Mouse (Mus musculus) ES-Bruce4 (cell line): ENCODE measurements around the gene Hmox1. TPM values are rescaled to one million over a fixed set of nuclear protein-coding genes. Genes with fewer than 3 reads are reported as not detected.

Experiments used
- H3K27ac ChIP-seq: 2 replicates; pipeline ENCODE4 v1.5.1; 2012; ENCODE audit warnings: low read length, inconsistent platforms; ENCODE audit not compliant: insufficient read depth
- H3K27me3 ChIP-seq: 2 replicates; pipeline ENCODE4 v1.6.1; 2012; ENCODE audit warnings: mild to moderate bottlenecking, low read length, inconsistent platforms; ENCODE audit not compliant: control insufficient read depth, poor library complexity, insufficient read depth, severe bottlenecking
- H3K36me3 ChIP-seq: 2 replicates; pipeline ENCODE4 v1.6.1; 2012; ENCODE audit warnings: inconsistent platforms, mild to moderate bottlenecking, low read length, moderate library complexity; ENCODE audit not compliant: control insufficient read depth, poor library complexity, insufficient read depth, severe bottlenecking
- H3K4me1 ChIP-seq: one replicate; pipeline ENCODE4 v1.8.1; 2011; ENCODE audit warnings: low read length; ENCODE audit not compliant: control insufficient read depth, insufficient read depth
- H3K4me3 ChIP-seq: 2 replicates; pipeline ENCODE4 v1.5.1; 2011; ENCODE audit warnings: low read depth, mild to moderate bottlenecking, low read length
- H3K9ac ChIP-seq: 2 replicates; pipeline ENCODE4 v1.6.1; 2012; ENCODE audit warnings: low read depth, mild to moderate bottlenecking, inconsistent platforms; ENCODE audit not compliant: poor library complexity, severe bottlenecking
- H3K9me3 ChIP-seq: replicated peaks from 2 replicates; pipeline ENCODE4 v1.6.1; 2012; ENCODE audit warnings: mild to moderate bottlenecking, low read length, inconsistent platforms; ENCODE audit not compliant: control insufficient read depth, poor library complexity, insufficient read depth, severe bottlenecking
- CTCF ChIP-seq: IDR thresholded peaks from one replicate; pipeline ENCODE4 v1.8.1; 2011; ENCODE audit warnings: low read depth, low read length
- EP300 ChIP-seq: IDR thresholded peaks from 2 replicates; pipeline ENCODE4 v1.6.1; 2011; ENCODE audit warnings: low read depth, low read length; ENCODE audit not compliant: insufficient read depth
- POLR2A ChIP-seq: IDR thresholded peaks from one replicate; pipeline ENCODE4 v1.8.1; 2011; ENCODE audit warnings: low read length; ENCODE audit not compliant: insufficient read depth
- polyA plus RNA-seq: library from polyadenylated mRNA; stranded (reverse); fragments of >200 nt; gene quantifications from 2 replicates; pipeline ENCODE4 v1.2.4, GENCODE M21; 2011; ENCODE audit warnings: low read depth; ENCODE audit not compliant: missing spikeins, insufficient read depth, insufficient read length

Hmox1 gene
- polyA plus RNA-seq, 1 experiment = 81.6 TPM

- TF ChIP-seq EP300 = no peak
- no peak for TF ChIP-seq CTCF
- TF ChIP-seq POLR2A = no peak
- Histone ChIP-seq H3K27ac (no peak overlapping the region), H3K9me3 (no peaks in the 10 kb centered on the region)
These were observed 42.3 kb downstream of the Hmox1 start for GRCm38 (mm10) chr8:75135756-75136155.

GRCm38 (mm10) chr8:75136256-75136655, 42.8 kb downstream of the Hmox1 start:
- Histone ChIP-seq H3K9me3 (no peaks in the 10 kb centered on the region), H3K4me3 (no peak overlapping the region), H3K27ac (no peak overlapping the region), H3K4me1 (no peaks in the 10 kb centered on the region), H3K9ac (no peak overlapping the region), H3K36me3 (no peaks in the 10 kb centered on the region; the same call in 1 of the 2 replicates), H3K27me3 (no peaks in the 10 kb centered on the region)
- TF ChIP-seq EP300 (no peak), POLR2A (no peak), CTCF (no peak)

More at GRCm38 (mm10) chr8:75135756-75136155, 42.3 kb downstream of the Hmox1 start:
- no peak overlapping the region for H3K4me3 ChIP-seq
- H3K9ac ChIP-seq = no peak overlapping the region
- no peaks in the 10 kb centered on the region for H3K4me1 ChIP-seq
- H3K27me3 ChIP-seq = no peaks in the 10 kb centered on the region
- no peaks in the 10 kb centered on the region; the same call in 1 of the 2 replicates for H3K36me3 ChIP-seq

GRCm38 (mm10) chr8:75137536-75137935, 44.1 kb downstream of the Hmox1 start:
- Histone ChIP-seq H3K36me3 (no peaks in the 10 kb centered on the region), H3K9ac (no peak overlapping the region), H3K27ac (no peak overlapping the region), H3K4me3 (no peak overlapping the region), H3K27me3 (no peaks in the 10 kb centered on the region), H3K4me1 (no peaks in the 10 kb centered on the region), H3K9me3 (no peaks in the 10 kb centered on the region)
- TF ChIP-seq POLR2A = no peak
- no peak for TF ChIP-seq CTCF
- TF ChIP-seq EP300 = no peak

Other genes starting within 250 kb of the Hmox1 start
- gene Isx, start 220.4 kb upstream of the Hmox1 start, polyA plus RNA-seq = not detected in 2 replicates
- gene Hmgxb4, start 100.3 kb upstream of the Hmox1 start, polyA plus RNA-seq = 112 and 122 TPM in 2 replicates
- gene Tom1, start 59.9 kb upstream of the Hmox1 start, polyA plus RNA-seq = 44.6 and 46.1 TPM in 2 replicates
- gene Mcm5, start 15.9 kb downstream of the Hmox1 start, polyA plus RNA-seq = 170 and 177 TPM in 2 replicates
- 7.6 and 9.4 TPM in 2 replicates for gene Rasd2, start 120.3 kb downstream of the Hmox1 start, polyA plus RNA-seq